Mouse (Mus musculus): Measurements from ENCODE around the gene Mto1.
"Not testable (repeated sequence)": the region's sequence is repeated elsewhere in the genome, so short reads cannot be mapped to it uniquely, and the experiment has no call there.

Mto1 gene

DNA sequence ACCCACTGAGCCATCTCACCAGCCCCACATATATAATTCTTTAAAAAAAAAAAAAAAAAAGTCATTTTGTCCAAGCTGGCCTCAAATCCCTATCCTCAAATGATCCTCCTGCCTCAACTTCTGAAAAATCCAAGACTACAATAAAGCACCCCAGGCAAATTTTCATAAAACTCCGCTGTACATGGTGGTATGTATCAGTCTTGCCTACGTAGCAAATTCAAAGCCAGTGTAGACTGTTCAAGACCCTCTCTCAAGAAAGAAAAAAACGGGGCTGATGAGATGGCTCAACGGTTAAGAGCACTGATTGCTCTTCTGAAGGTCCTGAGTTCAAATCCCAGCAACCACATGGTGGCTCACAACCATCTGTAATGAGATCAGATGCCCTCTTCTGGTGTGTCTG is 27.9 kb downstream of the Mto1 start:
- DNase-seq (ENCODE audit: low spot score): no peak

GRCm38 (mm10) chr9:78476531-78477020 is 28.6 kb downstream of the Mto1 start:
- DNase-seq (ENCODE audit: low spot score): no peak

GRCm38 (mm10) chr9:78477021-78477551 is 29.1 kb downstream of the Mto1 start:
- no peak for DNase-seq (ENCODE audit: low spot score)

- not testable (repeated sequence) for DNase-seq (ENCODE audit: low spot score)
These were observed 30.1 kb downstream of the Mto1 start for GRCm38 (mm10) chr9:78478009-78478605.

DNA sequence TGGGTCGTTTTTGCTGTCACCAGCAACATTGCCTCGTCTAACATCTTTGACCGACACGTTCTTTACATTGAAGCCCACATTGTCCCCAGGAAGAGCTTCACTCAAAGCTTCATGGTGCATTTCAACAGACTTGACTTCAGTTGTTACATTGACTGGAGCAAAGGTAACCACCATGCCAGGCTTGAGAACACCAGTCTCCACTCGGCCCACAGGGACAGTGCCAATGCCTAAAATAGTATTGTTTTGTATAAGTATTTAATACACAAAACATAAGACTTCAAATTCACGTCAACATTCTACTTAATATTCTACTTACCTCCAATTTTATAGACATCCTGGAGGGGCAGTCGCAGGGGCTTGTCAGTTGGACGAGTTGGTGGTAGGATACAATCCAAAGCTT is 31.3 kb downstream of the Mto1 start:
- not testable (repeated sequence) for DNase-seq (ENCODE audit: low spot score)

DNA sequence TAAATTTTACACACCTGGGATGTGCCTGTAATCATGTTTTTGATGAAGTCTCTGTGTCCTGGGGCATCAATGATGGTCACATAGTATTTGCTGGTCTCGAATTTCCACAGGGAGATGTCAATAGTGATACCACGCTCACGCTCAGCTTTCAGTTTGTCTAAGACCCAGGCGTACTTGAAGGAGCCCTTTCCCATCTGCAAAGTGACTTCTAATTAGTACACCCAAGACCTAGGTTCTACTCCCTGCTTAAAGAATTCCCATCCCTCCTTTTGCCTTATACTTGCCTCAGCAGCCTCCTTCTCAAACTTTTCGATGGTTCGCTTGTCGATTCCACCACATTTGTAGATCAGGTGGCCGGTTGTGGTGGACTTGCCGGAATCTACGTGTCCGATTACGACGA is 32.2 kb downstream of the Mto1 start:
- DNase-seq (ENCODE audit: low spot score): not testable (repeated sequence)

GRCm38 (mm10) chr9:78480706-78481358 is 32.8 kb downstream of the Mto1 start:
- peak; percentile 79 for DNase-seq (ENCODE audit: low spot score)

- DNase-seq (ENCODE audit: low spot score): peak; percentile 96
These were observed 33.7 kb downstream of the Mto1 start for GRCm38 (mm10) chr9:78481423-78482331.

- no peak for DNase-seq (ENCODE audit: low spot score)
These were observed 34.4 kb downstream of the Mto1 start for GRCm38 (mm10) chr9:78482386-78482785.

GRCm38 (mm10) chr9:78484660-78485059 is 36.7 kb downstream of the Mto1 start:
- DNase-seq (ENCODE audit: low spot score): no peak

GRCm38 (mm10) chr9:78488021-78488420 is 40.0 kb downstream of the Mto1 start:
- DNase-seq (ENCODE audit: low spot score): not testable (repeated sequence)

DNA sequence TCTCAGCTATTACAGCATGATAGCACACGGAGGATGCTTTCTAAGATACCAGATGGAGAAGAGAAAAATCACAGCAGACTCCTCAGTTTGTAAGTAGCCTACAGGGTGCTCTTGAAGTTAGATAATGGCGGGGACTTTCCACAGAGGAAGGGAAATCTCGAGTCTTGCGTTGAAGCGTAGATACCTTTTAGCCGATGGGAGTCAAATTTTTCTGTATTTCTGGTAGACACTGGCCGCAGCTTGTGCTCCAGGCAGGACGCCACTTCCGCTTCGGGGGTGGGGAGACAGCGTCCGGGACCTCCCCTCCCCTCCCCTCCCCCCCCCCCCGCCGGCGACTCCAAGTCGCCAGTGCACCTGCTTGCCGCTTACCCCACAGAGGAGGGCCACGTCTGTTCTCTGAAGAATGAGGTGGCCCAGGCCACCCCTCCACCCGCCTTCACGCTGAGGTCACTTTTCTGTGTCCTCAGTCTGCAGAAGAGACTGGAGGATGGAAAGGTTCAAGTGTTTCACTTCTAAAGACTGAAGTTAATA is 40.9 kb downstream of the Mto1 start, which contains the start of gene Eef1a1:
Eef1a1 (minus strand) TSS at position 262 of the 531 bp plus-strand sequence.
- peak; percentile 72 for DNase-seq (ENCODE audit: low spot score)

DNA sequence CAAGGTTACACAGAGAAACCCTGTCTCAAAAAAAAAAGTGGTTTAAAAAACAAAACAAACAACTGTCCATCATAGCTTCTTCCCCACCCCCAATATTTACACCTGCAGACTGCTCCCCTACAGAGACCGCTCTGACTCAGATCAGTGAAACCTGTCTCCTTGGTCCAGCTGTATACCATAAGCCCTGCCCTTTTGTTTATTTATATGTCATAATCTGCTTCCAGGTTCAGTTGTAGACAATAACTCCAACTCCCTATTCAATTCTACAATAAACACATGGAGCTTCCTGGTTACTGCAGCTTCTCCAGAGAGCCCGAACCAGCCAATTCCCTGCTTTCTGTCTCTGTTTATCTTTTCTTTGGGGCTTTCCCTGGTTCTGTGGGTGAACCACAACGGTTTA is 43.2 kb downstream of the Mto1 start:
- no peak for DNase-seq (ENCODE audit: low spot score)

GRCm38 (mm10) chr9:78492254-78492653 is 44.2 kb downstream of the Mto1 start:
- no peak for DNase-seq (ENCODE audit: low spot score)

GRCm38 (mm10) chr9:78493171-78493570 is 45.2 kb downstream of the Mto1 start:
- no peak for DNase-seq (ENCODE audit: low spot score)

GRCm38 (mm10) chr9:78500386-78500785 is 52.4 kb downstream of the Mto1 start:
- DNase-seq (ENCODE audit: low spot score): no peak

GRCm38 (mm10) chr9:78501284-78501683 is 53.3 kb downstream of the Mto1 start:
- DNase-seq (ENCODE audit: low spot score): no peak

GRCm38 (mm10) chr9:78503223-78504079 is 55.4 kb downstream of the Mto1 start:
- DNase-seq (ENCODE audit: low spot score): no peak

DNA sequence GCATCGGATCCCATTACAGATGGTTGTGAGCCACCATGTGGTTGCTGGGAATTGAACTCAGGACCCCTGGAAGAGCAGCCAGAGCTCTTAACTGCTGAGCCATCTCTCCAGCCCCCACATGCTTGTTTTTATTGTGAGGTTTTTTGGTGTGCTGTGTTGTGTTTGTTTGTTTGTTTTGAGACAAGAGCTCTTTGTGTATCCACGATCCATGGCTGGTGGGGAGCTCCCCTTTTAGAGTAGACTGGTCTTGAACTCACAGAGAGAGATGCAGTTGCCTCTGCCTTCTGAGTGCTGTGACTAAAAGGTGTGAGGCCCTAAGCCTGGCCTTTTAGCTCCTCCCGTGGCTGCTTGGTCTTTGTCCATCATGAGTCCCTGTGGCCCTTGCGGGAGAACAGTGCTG is 56.1 kb downstream of the Mto1 start:
- no peak for DNase-seq (ENCODE audit: low spot score)

DNA sequence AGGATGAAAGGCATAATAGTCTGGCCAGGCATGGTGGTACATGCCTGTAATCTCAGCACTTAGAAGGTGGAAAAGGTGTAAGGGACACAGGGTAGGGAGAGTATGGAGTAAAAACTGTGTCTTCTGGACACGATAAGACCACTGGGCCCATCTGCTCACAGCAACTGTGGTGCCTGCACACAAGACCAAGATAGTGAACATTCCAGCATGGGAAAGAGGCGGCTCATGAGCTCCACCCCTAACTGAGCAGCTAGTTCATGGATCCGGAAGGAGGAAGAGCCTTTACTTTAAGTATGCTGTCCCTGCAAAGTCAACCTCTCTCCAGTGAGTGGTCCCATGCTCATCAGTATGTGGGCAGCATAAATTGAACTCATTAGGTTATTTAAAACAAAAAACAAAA is 56.7 kb downstream of the Mto1 start:
- DNase-seq (ENCODE audit: low spot score): no peak

DNA sequence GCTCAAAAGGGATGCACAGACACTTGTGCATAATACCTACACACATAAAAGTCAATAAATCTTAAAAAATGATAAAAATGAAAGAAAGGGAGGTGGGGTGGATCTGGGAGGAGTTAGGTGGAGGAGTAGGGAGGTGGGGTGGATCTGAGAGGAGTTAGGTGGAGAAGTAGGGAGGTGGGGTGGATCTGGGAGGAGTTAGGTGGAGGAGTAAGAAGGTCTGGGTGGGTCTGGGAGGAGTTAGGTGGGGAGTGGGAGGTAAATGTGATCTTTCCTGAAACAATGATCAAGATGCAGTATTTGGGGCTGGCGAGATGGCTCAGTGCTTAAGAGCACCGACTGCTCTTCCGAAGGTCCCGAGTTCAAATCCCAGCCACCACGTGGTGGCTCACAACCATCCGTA is 57.2 kb downstream of the Mto1 start:
- no peak for DNase-seq (ENCODE audit: low spot score)
